Mouse (Mus musculus) lung, adult 2 months (tissue): Measurements from ENCODE around the gene Stpg1.

Source experiments
- CTCF ChIP-seq: fragments of 200-500 bp; IDR thresholded peaks from 2 replicates; pipeline ENCODE4 v1.5.1; 2011; ENCODE audit warnings: mild to moderate bottlenecking, low read length, control low read depth; ENCODE audit not compliant: insufficient read depth
- POLR2A ChIP-seq: fragments of 200-500 bp; IDR thresholded peaks from 2 replicates; pipeline ENCODE4 v1.6.1; 2011; ENCODE audit warnings: low read depth, mild to moderate bottlenecking, control low read depth, low read length, borderline replicate concordance; ENCODE audit errors: extremely low read depth

GRCm38 (mm10) chr4:135486352-135486751, 8.2 kb upstream of the Stpg1 start:
- TF ChIP-seq POLR2A (no peak), CTCF (no peak)
